Mouse (Mus musculus): ENCODE data around the gene Ptpn12.

Ptpn12 gene

GRCm38 (mm10) chr5:21055820-21056531 lies at the start of gene Ptpn12:
Ptpn12 (minus strand) TSS chr5:21055911.
- DNase-seq (ENCODE audit: low read depth, low spot score): peak; percentile 98

GRCm38 (mm10) chr5:21091179-21091578 lies 35.5 kb upstream of the Ptpn12 start:
- DNase-seq (ENCODE audit: low read depth, low spot score): peak; percentile 13

GRCm38 (mm10) chr5:21057217-21057616 lies 1.5 kb upstream of the Ptpn12 start:
- DNase-seq (ENCODE audit: low read depth, low spot score): no peak

- DNase-seq (ENCODE audit: low read depth, low spot score): no peak
Measured at GRCm38 (mm10) chr5:21056595-21056994, 884 bp upstream of the Ptpn12 start.

GRCm38 (mm10) chr5:21055071-21055819 lies 466 bp downstream of the Ptpn12 start:
- peak; percentile 65 for DNase-seq (ENCODE audit: low read depth, low spot score)

GRCm38 (mm10) chr5:21054472-21055070 lies 1.1 kb downstream of the Ptpn12 start:
- peak; percentile 76 for DNase-seq (ENCODE audit: low read depth, low spot score)

- no peak for DNase-seq (ENCODE audit: low read depth, low spot score)
Measured at GRCm38 (mm10) chr5:21053571-21054307, 2.0 kb downstream of the Ptpn12 start.

- DNase-seq (ENCODE audit: low read depth, low spot score): no peak
Measured at GRCm38 (mm10) chr5:21052521-21052920, 3.2 kb downstream of the Ptpn12 start.

- DNase-seq (ENCODE audit: low read depth, low spot score): no peak
Measured at GRCm38 (mm10) chr5:21050770-21051122, 5.0 kb downstream of the Ptpn12 start.

- DNase-seq (ENCODE audit: low read depth, low spot score): no peak
Measured at GRCm38 (mm10) chr5:21050061-21050769, 5.5 kb downstream of the Ptpn12 start.

- no peak for DNase-seq (ENCODE audit: low read depth, low spot score)
Measured at GRCm38 (mm10) chr5:21049006-21049405, 6.7 kb downstream of the Ptpn12 start.

GRCm38 (mm10) chr5:21047114-21047513 lies 8.6 kb downstream of the Ptpn12 start:
- no peak for DNase-seq (ENCODE audit: low read depth, low spot score)

GRCm38 (mm10) chr5:21046150-21047048 lies 9.3 kb downstream of the Ptpn12 start:
- no peak for DNase-seq (ENCODE audit: low read depth, low spot score)

GRCm38 (mm10) chr5:21045462-21045861 lies 10.2 kb downstream of the Ptpn12 start:
- no peak for DNase-seq (ENCODE audit: low read depth, low spot score)

- no peak for DNase-seq (ENCODE audit: low read depth, low spot score)
Measured at GRCm38 (mm10) chr5:21038100-21038499, 17.6 kb downstream of the Ptpn12 start.

GRCm38 (mm10) chr5:21035689-21036480 lies 19.8 kb downstream of the Ptpn12 start:
- DNase-seq (ENCODE audit: low read depth, low spot score): no peak

GRCm38 (mm10) chr5:21034388-21034966 lies 21.2 kb downstream of the Ptpn12 start:
- no peak for DNase-seq (ENCODE audit: low read depth, low spot score)

GRCm38 (mm10) chr5:21033382-21034056 lies 22.2 kb downstream of the Ptpn12 start:
- no peak for DNase-seq (ENCODE audit: low read depth, low spot score)

- DNase-seq (ENCODE audit: low read depth, low spot score): no peak
Measured at GRCm38 (mm10) chr5:21032626-21033025, 23.1 kb downstream of the Ptpn12 start.
